Mouse (Mus musculus) hindbrain, embryonic 16.5 days (tissue): Measurements from ENCODE around the gene Pde1c. TPM values are rescaled to one million over a fixed set of nuclear protein-coding genes. Genes with fewer than 3 reads are reported as not detected.
"Not testable (repeated sequence)": the region's sequence is repeated elsewhere in the genome, so short reads cannot be mapped to it uniquely, and the experiment has no call there.

ENCODE experiments used
- ATAC-seq: fragments of 200-750 bp; cut with Nextera tagmentation; 2 replicates; pipeline ENCODE4 v1.8.0; 2017; ENCODE audit warnings: moderate TSS enrichment, moderate library complexity
- H3K27ac ChIP-seq: fragments of 300-500 bp; sonication (generic); 2 replicates; pipeline ENCODE4 v1.5.1; 2014; ENCODE audit warnings: low read depth, mild to moderate bottlenecking, control low read depth, low read length, moderate library complexity
- H3K27me3 ChIP-seq: fragments of 300-500 bp; sonication (generic); replicated peaks from 2 replicates; pipeline ENCODE4 v1.6.1; 2014; ENCODE audit warnings: low read length; ENCODE audit not compliant: control insufficient read depth, insufficient read depth
- H3K36me3 ChIP-seq: fragments of 300-500 bp; sonication (generic); 2 replicates; pipeline ENCODE4 v1.6.1; 2014; ENCODE audit warnings: mild to moderate bottlenecking, low read length, moderate library complexity, mixed read lengths; ENCODE audit not compliant: control insufficient read depth, insufficient read depth
- H3K4me1 ChIP-seq: fragments of 300-500 bp; sonication (generic); 2 replicates; pipeline ENCODE4 v1.6.1; 2014; ENCODE audit warnings: low read depth, low read length; ENCODE audit not compliant: control insufficient read depth, insufficient read depth
- H3K4me2 ChIP-seq: fragments of 300-500 bp; sonication (generic); 2 replicates; pipeline ENCODE4 v1.6.1; 2014; ENCODE audit warnings: mild to moderate bottlenecking, low read length, control low read depth, moderate library complexity
- H3K4me3 ChIP-seq: fragments of 300-500 bp; sonication (generic); 2 replicates; pipeline ENCODE4 v1.5.1; 2014; ENCODE audit warnings: mild to moderate bottlenecking, low read length, control low read depth, moderate library complexity
- H3K9ac ChIP-seq: fragments of 300-500 bp; sonication (generic); 2 replicates; pipeline ENCODE4 v1.6.1; 2014; ENCODE audit warnings: low read depth, mild to moderate bottlenecking, control low read depth, low read length, moderate library complexity
- H3K9me3 ChIP-seq: fragments of 300-500 bp; sonication (generic); 2 replicates; pipeline ENCODE4 v1.6.1; 2014; ENCODE audit warnings: mild to moderate bottlenecking, low read length, moderate library complexity; ENCODE audit not compliant: control insufficient read depth
- WGBS: fragments of 180-500 bp; shearing (Covaris S2); extraction: QIAGEN DNeasy Blood & Tissue Kit; methylation state at CpG from one replicate; pipeline ENCODE4 v1.1.7; 2014; 5-methylcytosine and 5-hydroxymethylcytosine counted together
- polyA plus RNA-seq: library from polyadenylated mRNA; unstranded; fragments of >200 nt; fragmentation: Nextera tagmentation; extraction: Ambion mirVana; gene quantifications from 2 replicates; pipeline ENCODE4 v1.2.1, GENCODE M21; 2015

Gene Pde1c
- 20.2 and 23.2 TPM in 2 replicates for polyA plus RNA-seq

- peak within 1 kb of the TSS; percentile 94 for H3K4me2 ChIP-seq
- under 1% methylated on average over 48 of the region's 48 CpGs for WGBS
These were observed at the start of gene Pde1c for GRCm38 (mm10) chr6:56568470-56569372. TSS of gene Pde1c (minus strand) at chr6:56569103.

DNA sequence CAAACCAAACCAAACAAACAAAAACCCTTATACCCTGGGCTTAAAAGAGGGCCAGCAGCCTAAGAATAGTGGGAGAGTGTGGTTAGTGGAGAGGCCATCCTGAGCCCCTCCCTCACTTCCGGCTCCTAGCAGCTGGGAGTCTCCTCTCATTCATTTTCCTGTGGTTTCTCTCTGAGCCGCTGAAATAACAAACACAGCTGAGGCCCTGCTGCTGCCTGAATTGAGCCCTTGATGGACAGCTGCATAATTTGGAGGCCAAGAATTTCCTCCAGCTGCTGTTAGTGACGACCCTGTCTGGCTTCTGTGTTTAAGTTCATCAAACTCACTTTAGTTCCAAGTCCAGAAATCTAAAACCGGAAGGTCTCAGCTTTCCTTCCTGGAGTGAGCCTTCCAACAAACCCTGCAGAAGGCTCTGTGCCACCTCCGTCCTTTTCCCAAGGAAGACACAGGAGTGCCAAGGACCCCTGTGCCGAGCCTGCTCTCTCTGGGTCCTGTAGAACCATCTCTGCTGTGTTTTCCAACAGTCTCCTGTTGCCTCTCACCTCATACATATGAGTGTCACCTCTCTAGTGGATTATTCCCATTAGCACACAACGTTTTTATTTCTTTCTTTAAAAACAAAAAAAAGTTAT is 48.2 kb upstream of the Pde1c start:
- H3K27ac ChIP-seq, result no peak overlapping the region

More at GRCm38 (mm10) chr6:56568470-56569372, at the start of gene Pde1c:
- H3K9me3 ChIP-seq, result no peaks in the 10 kb centered on the region
- H3K27me3 ChIP-seq, result no peaks in the 10 kb centered on the region
- peak within 1 kb of the TSS; percentile 76 for H3K9ac ChIP-seq
- H3K4me1 ChIP-seq, result no peaks in the 10 kb centered on the region; the same call in 1 of the 2 replicates
- H3K27ac ChIP-seq, result peak within 1 kb of the TSS; percentile 62
- no peaks in the 10 kb centered on the region for H3K36me3 ChIP-seq
- ATAC-seq, result peak; percentile 90
- H3K4me3 ChIP-seq, result peak within 1 kb of the TSS; percentile 74

GRCm38 (mm10) chr6:56616228-56616981 is 47.5 kb upstream of the Pde1c start:
- ATAC-seq, result no peak
- no peak overlapping the region for H3K27ac ChIP-seq

More for the DNA sequence above, 48.2 kb upstream of the Pde1c start:
- H3K36me3 ChIP-seq, result no peaks in the 10 kb centered on the region
- peak; percentile 56 for ATAC-seq
- no peaks in the 10 kb centered on the region for H3K4me1 ChIP-seq
- no peak overlapping the region for H3K9ac ChIP-seq
- no peaks in the 10 kb centered on the region for H3K9me3 ChIP-seq
- H3K27me3 ChIP-seq, result no peaks in the 10 kb centered on the region
- 27% methylated on average over 7 of the region's 7 CpGs for WGBS
- H3K4me2 ChIP-seq, result no peak overlapping the region
- no peak overlapping the region for H3K4me3 ChIP-seq

DNA sequence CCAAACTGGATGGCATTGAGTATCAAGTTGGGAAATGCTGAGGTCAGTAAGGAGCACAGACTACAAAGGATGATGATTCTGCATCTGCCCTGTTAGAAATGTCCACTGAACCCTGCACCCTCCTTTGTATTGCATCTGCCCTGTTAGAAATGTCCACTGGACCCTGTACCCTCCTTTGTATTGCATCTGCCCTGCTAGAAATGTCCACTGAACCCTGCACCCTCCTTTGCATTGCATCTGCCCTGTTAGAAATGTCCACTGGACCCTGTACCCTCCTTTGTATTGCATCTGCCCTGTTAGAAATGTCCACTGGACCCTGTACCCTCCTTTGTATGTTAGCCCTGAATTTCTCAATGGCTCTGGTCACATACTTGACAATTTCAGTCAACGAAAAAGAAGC is 40.6 kb upstream of the Pde1c start:
- H3K4me1 ChIP-seq, H3K27me3 ChIP-seq, H3K9ac ChIP-seq, H3K9me3 ChIP-seq, H3K36me3 ChIP-seq, H3K4me3 ChIP-seq, ATAC-seq, H3K27ac ChIP-seq, H3K4me2 ChIP-seq: not testable (repeated sequence)
- 61% methylated on average over 1 of the region's 1 CpGs for WGBS

More at GRCm38 (mm10) chr6:56616228-56616981, 47.5 kb upstream of the Pde1c start:
- Histone ChIP-seq H3K9ac (no peak overlapping the region), H3K4me1 (no peaks in the 10 kb centered on the region), H3K27me3 (no peaks in the 10 kb centered on the region), H3K36me3 (no peaks in the 10 kb centered on the region), H3K4me2 (no peak overlapping the region), H3K4me3 (no peak overlapping the region), H3K9me3 (no peaks in the 10 kb centered on the region)
- WGBS, result 66% methylated on average over 10 of the region's 10 CpGs

- Histone ChIP-seq H3K4me3 (no peak overlapping the region), H3K9ac (no peak overlapping the region), H3K9me3 (no peaks in the 10 kb centered on the region), H3K4me2 (no peak overlapping the region), H3K27ac (no peak overlapping the region), H3K4me1 (no peaks in the 10 kb centered on the region), H3K36me3 (no peaks in the 10 kb centered on the region), H3K27me3 (no peaks in the 10 kb centered on the region)
- ATAC-seq, result peak; percentile 84; the same call in 1 of the 2 replicates
- 8% methylated on average over 4 of the region's 4 CpGs for WGBS
These were observed 39.4 kb upstream of the Pde1c start for GRCm38 (mm10) chr6:56608277-56608676.

DNA sequence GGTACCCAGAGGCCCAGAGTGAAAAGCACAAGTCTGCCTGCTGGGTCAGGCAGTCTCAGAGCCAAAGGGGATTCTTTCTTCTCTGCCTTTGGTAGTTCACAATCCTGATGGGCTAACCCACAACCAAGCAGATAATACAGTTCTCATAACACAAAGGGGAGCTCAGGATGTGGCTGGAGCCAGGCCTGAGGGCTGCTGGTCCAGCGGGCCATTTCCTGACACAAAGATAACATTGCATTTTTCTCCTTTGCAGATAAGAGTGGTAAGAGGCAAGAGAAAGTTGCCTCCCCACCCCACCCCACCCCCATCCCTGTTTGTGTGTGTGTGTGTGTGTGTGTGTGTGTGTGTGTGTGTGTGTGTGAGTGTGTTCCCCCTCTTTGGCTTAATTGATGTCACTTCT is 10.7 kb upstream of the Pde1c start:
- no peak overlapping the region for H3K4me2 ChIP-seq
- H3K9ac ChIP-seq, result no peak overlapping the region
- ATAC-seq, result no peak

DNA sequence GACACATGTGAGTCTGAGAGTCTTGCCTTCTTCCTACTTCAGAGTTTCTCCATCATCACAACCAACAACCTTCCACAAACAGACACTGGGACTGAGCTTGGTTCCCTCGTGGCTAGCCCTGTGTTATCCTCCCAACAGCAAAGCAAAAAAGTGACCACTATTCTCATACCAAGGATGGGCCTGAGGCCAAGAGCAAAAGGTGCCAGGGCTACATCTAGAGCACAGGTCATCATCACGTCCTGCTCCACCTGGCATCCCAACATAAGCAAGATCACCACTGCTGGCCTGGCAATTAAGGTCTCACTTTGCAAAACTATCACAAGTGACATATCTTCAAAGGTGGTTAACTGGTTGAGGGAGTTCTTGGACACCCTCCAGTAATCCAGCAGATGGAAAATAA is 8.0 kb downstream of the Pde1c start:
- no peak overlapping the region for H3K4me3 ChIP-seq
- 0 out of 2 replicates have a peak, but pooled peaks have one; percentile 32 for ATAC-seq
- H3K36me3 ChIP-seq, result no peaks in the 10 kb centered on the region
- no peak overlapping the region for H3K27ac ChIP-seq
- H3K9ac ChIP-seq, result no peak overlapping the region
- H3K9me3 ChIP-seq, result no peaks in the 10 kb centered on the region
- no peaks in the 10 kb centered on the region for H3K27me3 ChIP-seq
- peaks cover under 1% of the 10 kb centered on the region for H3K4me1 ChIP-seq
- 80% methylated on average over 2 of the region's 2 CpGs for WGBS
- no peak overlapping the region for H3K4me2 ChIP-seq

More for the DNA sequence above, 10.7 kb upstream of the Pde1c start:
- WGBS, result 69% methylated on average over 1 of the region's 1 CpGs
- H3K27me3 ChIP-seq, result no peaks in the 10 kb centered on the region
- no peaks in the 10 kb centered on the region for H3K4me1 ChIP-seq
- no peaks in the 10 kb centered on the region for H3K9me3 ChIP-seq
- H3K4me3 ChIP-seq, result no peak overlapping the region
- H3K36me3 ChIP-seq, result no peaks in the 10 kb centered on the region
- H3K27ac ChIP-seq, result no peak overlapping the region

GRCm38 (mm10) chr6:56560474-56560888 is 8.4 kb downstream of the Pde1c start:
- WGBS, result 58% methylated on average over 2 of the region's 2 CpGs
- no peaks in the 10 kb centered on the region for H3K36me3 ChIP-seq
- H3K27me3 ChIP-seq, result no peaks in the 10 kb centered on the region
- H3K4me2 ChIP-seq, result no peak overlapping the region
- ATAC-seq, result peak; percentile 87
- no peak overlapping the region for H3K9ac ChIP-seq
- peaks cover 5% of the 10 kb centered on the region for H3K4me1 ChIP-seq
- no peak overlapping the region for H3K27ac ChIP-seq
- H3K9me3 ChIP-seq, result no peaks in the 10 kb centered on the region
- H3K4me3 ChIP-seq, result no peak overlapping the region
